Mouse (Mus musculus) adrenal gland, postnatal 10 days (tissue): ENCODE data around the gene Ces3b. TPM values are rescaled to one million over a fixed set of nuclear protein-coding genes. Genes with fewer than 3 reads are reported as not detected.
"Not testable (repeated sequence)": the region's sequence is repeated elsewhere in the genome, so short reads cannot be mapped to it uniquely, and the experiment has no call there.

Source experiments
- DNase-seq: peaks from one replicate; pipeline ENCODE4 v3.0.0; 2021; ENCODE audit warnings: mixed read lengths
- long read RNA-seq, 2 experiments: library from polyadenylated mRNA; stranded (forward); transcript quantifications; one replicate each; pipeline ENCODE4 v2.0.0; 2021
- total RNA-seq, 2 experiments: library from RNA; stranded (reverse); gene quantifications; 2 replicates each; pipeline ENCODE4 v1.2.3; 2021

Ces3b gene
- total RNA-seq = not detected
- long read RNA-seq, experiment 1 = 0 reads
- long read RNA-seq, experiment 2 = 0 reads

- no peak for DNase-seq
Observed at GRCm38 (mm10) chr8:105083449-105084050, at the start of gene Ces3b. TSS of gene Ces3b (plus strand) at chr8:105083753.

- no peak for DNase-seq
Observed at GRCm38 (mm10) chr8:105043510-105043909, 40.0 kb upstream of the Ces3b start.

GRCm38 (mm10) chr8:105045824-105046401 lies 37.6 kb upstream of the Ces3b start:
- no peak for DNase-seq

GRCm38 (mm10) chr8:105048371-105048854 lies 35.1 kb upstream of the Ces3b start, which contains the start of gene Ces3a:
TSS of gene Ces3a (plus strand) at chr8:105048601.
- DNase-seq = no peak

- DNase-seq = no peak
Observed at GRCm38 (mm10) chr8:105056211-105056610, 27.3 kb upstream of the Ces3b start.

GRCm38 (mm10) chr8:105060056-105060455 lies 23.5 kb upstream of the Ces3b start:
- no peak for DNase-seq

GRCm38 (mm10) chr8:105066761-105067160 lies 16.8 kb upstream of the Ces3b start:
- peak; percentile 51 for DNase-seq

GRCm38 (mm10) chr8:105067905-105068304 lies 15.6 kb upstream of the Ces3b start:
- DNase-seq = not testable (repeated sequence)

- DNase-seq = no peak
Observed at GRCm38 (mm10) chr8:105068971-105069370, 14.6 kb upstream of the Ces3b start.

GRCm38 (mm10) chr8:105076601-105077000 lies 7.0 kb upstream of the Ces3b start:
- no peak for DNase-seq

- DNase-seq = no peak
Observed at GRCm38 (mm10) chr8:105077071-105077470, 6.5 kb upstream of the Ces3b start.

GRCm38 (mm10) chr8:105078591-105078990 lies 5.0 kb upstream of the Ces3b start:
- DNase-seq = no peak

GRCm38 (mm10) chr8:105080814-105081336 lies 2.7 kb upstream of the Ces3b start:
- DNase-seq = no peak

GRCm38 (mm10) chr8:105088166-105088565 lies 4.6 kb downstream of the Ces3b start:
- not testable (repeated sequence) for DNase-seq

- DNase-seq = no peak
Observed at GRCm38 (mm10) chr8:105088581-105088980, 5.0 kb downstream of the Ces3b start.

- no peak for DNase-seq
Observed at GRCm38 (mm10) chr8:105093992-105094391, 10.4 kb downstream of the Ces3b start.

GRCm38 (mm10) chr8:105102101-105102785 lies 18.7 kb downstream of the Ces3b start:
- DNase-seq = not testable (repeated sequence)

- not testable (repeated sequence) for DNase-seq
Observed at GRCm38 (mm10) chr8:105103701-105104100, 20.1 kb downstream of the Ces3b start.

GRCm38 (mm10) chr8:105104220-105104619 lies 20.7 kb downstream of the Ces3b start:
- DNase-seq = no peak

GRCm38 (mm10) chr8:105129864-105130263 lies 46.3 kb downstream of the Ces3b start:
- no peak for DNase-seq

- peak; percentile 22 for DNase-seq
Observed at GRCm38 (mm10) chr8:105131509-105131908, 48.0 kb downstream of the Ces3b start, which contains the start of gene Ces4a. TSS of gene Ces4a (plus strand) at chr8:105131800.

- peak; percentile 92 for DNase-seq
Observed at GRCm38 (mm10) chr8:105138423-105138822, 54.9 kb downstream of the Ces3b start.

- no peak for DNase-seq
Observed at GRCm38 (mm10) chr8:105142395-105142794, 58.8 kb downstream of the Ces3b start.
